Mouse (Mus musculus): Measurements from ENCODE around the gene Gm10375.
"Not testable (repeated sequence)": the region's sequence is repeated elsewhere in the genome, so short reads cannot be mapped to it uniquely, and the experiment has no call there.

Gm10375 gene

GRCm38 (mm10) chr14:43607913-43608312 lies at the start of gene Gm10375:
Gm10375 (minus strand) TSS chr14:43608013.
- DNase-seq = not testable (repeated sequence)

- DNase-seq = not testable (repeated sequence)
These were observed 28.8 kb downstream of the Gm10375 start, which contains the start of gene Gm17654 for GRCm38 (mm10) chr14:43579046-43579445. Gm17654 (minus strand) TSS chr14:43579146.

GRCm38 (mm10) chr14:43577969-43578368 lies 29.8 kb downstream of the Gm10375 start:
- not testable (repeated sequence) for DNase-seq

Measured in retina, postnatal 1 day (tissue).